Comparison of ENCODE assay signal across 29 mouse cellular contexts in genomic region chr5:33485765-33486164, GRCm38 (mm10). TPM values are rescaled to one million over a fixed set of nuclear protein-coding genes. Genes with fewer than 3 reads are reported as not detected.
"Had no signal": no experiment of that assay in that cellular context is flagged by ENCODE, and none has a peak within 500 bp of the region (broad histone marks: within the 10 kb centered on the region; RNA-seq: fewer than 3 reads in every experiment).

No protein-coding gene starts in this region.

- H3K4me3 ChIP-seq: layer of hippocampus, adult 2 months; limb, embryonic 10.5 days; limb, embryonic 13.5 days; liver, embryonic 12.5 days; liver, embryonic 15.5 days; lung, embryonic 15.5 days; megakaryocyte, embryonic 14.5 days; midbrain, embryonic 10.5 days; neural tube, embryonic 12.5 days; stomach, embryonic 15.5 days had no signal

- H3K4me2 ChIP-seq: limb, embryonic 13.5 days; liver, embryonic 12.5 days; liver, embryonic 15.5 days; lung, embryonic 15.5 days; neural tube, embryonic 12.5 days; stomach, embryonic 15.5 days had no signal

- H3K36me3 ChIP-seq: limb, embryonic 10.5 days; limb, embryonic 13.5 days; liver, embryonic 12.5 days; liver, embryonic 15.5 days; lung, embryonic 15.5 days; midbrain, embryonic 10.5 days; neural tube, embryonic 12.5 days; stomach, embryonic 15.5 days had no signal

- H3K9ac ChIP-seq: limb, embryonic 13.5 days; liver, embryonic 12.5 days; liver, embryonic 15.5 days; lung, embryonic 15.5 days; neural tube, embryonic 12.5 days; stomach, embryonic 15.5 days had no signal

- DNase-seq: kidney, postnatal 25 days; layer of hippocampus, adult 9-11 months; liver; lung, adult 18-20 months; lung, postnatal 10 days; lung, postnatal 36 days; midbrain, embryonic 14.5 days; retina, postnatal 1 day; right cerebral cortex, postnatal 25 days; spleen, adult 18-20 months; thymus, postnatal 25 days had no signal

- H3K27ac ChIP-seq: kidney, postnatal 0 days; layer of hippocampus, adult 2 months; limb, embryonic 10.5 days; limb, embryonic 13.5 days; liver, embryonic 12.5 days; liver, embryonic 15.5 days; lung, embryonic 15.5 days; midbrain, embryonic 10.5 days; neural tube, embryonic 12.5 days; stomach, embryonic 15.5 days had no signal

- H3K4me1 ChIP-seq: liver, embryonic 12.5 days; liver, embryonic 15.5 days; lung, embryonic 15.5 days; megakaryocyte, embryonic 14.5 days; stomach, embryonic 15.5 days had no signal

- H3K27me3 ChIP-seq: stomach, embryonic 15.5 days had no signal

- ATAC-seq: liver, embryonic 12.5 days had no signal

- H3K9me3 ChIP-seq: limb, embryonic 10.5 days; limb, embryonic 13.5 days; liver, embryonic 12.5 days; liver, embryonic 15.5 days; lung, embryonic 15.5 days; megakaryocyte, embryonic 14.5 days; midbrain, embryonic 10.5 days; neural tube, embryonic 12.5 days; stomach, embryonic 15.5 days had no signal

RNA-seq across cellular contexts. Expression of gene Nkx1-1, which starts 52.0 kb away (rescaled TPM):
- total RNA-seq: layer of hippocampus, adult 2 months; layer of hippocampus, postnatal 25 days; left cerebral cortex, adult 18-20 months; left cerebral cortex, postnatal 25 days; neutrophil, adult 5-6 weeks had no signal
- polyA plus RNA-seq: kidney, embryonic 14.5 days; kidney, postnatal 0 days; large intestine, adult 2 months; limb, embryonic 10.5 days; limb, embryonic 13.5 days; liver, embryonic 12.5 days; liver, embryonic 15.5 days; lung, embryonic 15.5 days; midbrain, embryonic 10.5 days; stomach, embryonic 15.5 days; thymus, postnatal 0 days had no signal
